Mouse (Mus musculus) testis, adult 2 months (tissue): ENCODE data around the gene Ccser2.

Experiments used
- CTCF ChIP-seq: fragments of 200-500 bp; IDR thresholded peaks from 2 replicates; pipeline ENCODE4 v1.5.1; 2012; ENCODE audit warnings: low read depth, mild to moderate bottlenecking, inconsistent platforms, low read length, moderate library complexity; ENCODE audit not compliant: control insufficient read depth, insufficient read depth, insufficient replicate concordance
- POLR2A ChIP-seq: fragments of 200-500 bp; IDR thresholded peaks from 2 replicates; pipeline ENCODE4 v1.6.1; 2012; ENCODE audit warnings: low read depth, mild to moderate bottlenecking, inconsistent platforms, low read length, moderate library complexity; ENCODE audit not compliant: control insufficient read depth

DNA sequence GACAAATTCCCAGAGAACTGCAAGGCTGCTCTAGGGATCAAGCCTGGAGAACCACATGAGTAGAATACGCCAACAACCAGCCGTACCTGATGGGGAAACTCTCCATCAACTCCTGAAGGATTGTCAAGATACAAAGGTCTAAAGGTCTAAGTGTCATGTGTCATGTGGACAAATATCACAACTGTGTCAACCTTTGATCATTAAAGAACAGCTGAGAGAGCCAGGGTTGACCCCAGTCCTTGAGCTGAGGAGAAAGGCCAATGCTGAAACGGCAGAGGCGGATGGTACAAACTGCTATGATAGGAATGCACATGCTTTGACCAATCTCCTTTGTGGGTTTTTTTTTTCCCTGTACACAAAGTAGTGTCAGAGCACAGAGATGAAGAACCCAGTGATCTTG is 2.6 kb upstream of the Ccser2 start:
- TF ChIP-seq CTCF (no peak), POLR2A (no peak)
